Mouse (Mus musculus) hindbrain, embryonic 12.5 days (tissue): ENCODE data around the gene Lrrc61. TPM values are rescaled to one million over a fixed set of nuclear protein-coding genes. Genes with fewer than 3 reads are reported as not detected.

Experiments
- ATAC-seq: fragments of 200-750 bp; cut with Nextera tagmentation; 2 replicates; pipeline ENCODE4 v1.8.0; 2017; ENCODE audit warnings: moderate TSS enrichment; ENCODE audit not compliant: low FRiP score
- H3K27ac ChIP-seq: fragments of 300-500 bp; sonication (generic); 2 replicates; pipeline ENCODE4 v1.5.1; 2016; ENCODE audit warnings: mild to moderate bottlenecking
- H3K27me3 ChIP-seq: fragments of 300-500 bp; sonication (generic); 2 replicates; pipeline ENCODE4 v1.6.1; 2016; ENCODE audit warnings: mild to moderate bottlenecking
- H3K36me3 ChIP-seq: fragments of 300-500 bp; sonication (generic); 2 replicates; pipeline ENCODE4 v1.6.1; 2016; ENCODE audit warnings: mild to moderate bottlenecking
- H3K4me1 ChIP-seq: fragments of 300-500 bp; sonication (generic); 2 replicates; pipeline ENCODE4 v1.6.1; 2016
- H3K4me2 ChIP-seq: fragments of 300-500 bp; sonication (generic); replicated peaks from 2 replicates; pipeline ENCODE4 v1.6.1; 2016; ENCODE audit warnings: mild to moderate bottlenecking
- H3K4me3 ChIP-seq: fragments of 300-500 bp; sonication (generic); 2 replicates; pipeline ENCODE4 v1.5.1; 2016; ENCODE audit warnings: mild to moderate bottlenecking
- H3K9ac ChIP-seq: fragments of 300-500 bp; sonication (generic); 2 replicates; pipeline ENCODE4 v1.6.1; 2016; ENCODE audit warnings: mild to moderate bottlenecking, moderate library complexity
- H3K9me3 ChIP-seq: fragments of 300-500 bp; sonication (generic); replicated peaks from 2 replicates; pipeline ENCODE4 v1.6.1; 2016; ENCODE audit warnings: mild to moderate bottlenecking
- WGBS: fragments of 180-500 bp; shearing (Covaris S2); methylation state at CpG from one replicate; pipeline ENCODE4 v1.1.7; 2016; 5-methylcytosine and 5-hydroxymethylcytosine counted together
- polyA plus RNA-seq: library from polyadenylated mRNA; unstranded; fragments of >200 nt; fragmentation: Nextera tagmentation; extraction: Ambion mirVana; gene quantifications from 2 replicates; pipeline ENCODE4 v1.2.1, GENCODE M21; 2016

Gene Lrrc61
- polyA plus RNA-seq, 1 experiment from 2014 or later, result 19.7 TPM

DNA sequence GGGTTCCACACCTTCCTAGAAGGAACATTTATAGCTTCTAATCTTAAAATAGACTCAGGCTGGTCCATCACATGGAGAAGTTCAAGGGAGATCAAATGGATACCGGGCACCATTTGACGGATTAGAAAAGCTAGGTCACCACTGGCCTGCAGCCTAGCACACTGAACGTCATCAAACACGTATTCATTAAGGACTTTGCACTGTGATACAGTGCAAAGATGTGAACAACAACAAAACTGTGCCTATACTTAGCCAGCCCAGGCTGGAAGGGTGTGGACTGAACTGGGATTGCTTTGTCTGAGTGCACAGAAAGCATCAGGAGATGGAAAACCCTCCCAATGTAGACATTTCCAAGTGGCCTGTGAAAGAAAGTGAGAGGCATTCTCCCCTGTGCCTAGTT, 777 bp upstream of the Lrrc61 start:
- Histone ChIP-seq H3K4me3 (peak overlapping the region; percentile 46), H3K9ac (peak overlapping the region; percentile 74), H3K27me3 (no peaks in the 10 kb centered on the region), H3K9me3 (no peaks in the 10 kb centered on the region), H3K36me3 (peaks cover 14% of the 10 kb centered on the region), H3K4me2 (peak overlapping the region; percentile 78), H3K4me1 (peaks cover 17% of the 10 kb centered on the region), H3K27ac (peak overlapping the region; percentile 96)
- 77% methylated on average over 4 of the region's 4 CpGs for WGBS
- peak; percentile 23 for ATAC-seq

DNA sequence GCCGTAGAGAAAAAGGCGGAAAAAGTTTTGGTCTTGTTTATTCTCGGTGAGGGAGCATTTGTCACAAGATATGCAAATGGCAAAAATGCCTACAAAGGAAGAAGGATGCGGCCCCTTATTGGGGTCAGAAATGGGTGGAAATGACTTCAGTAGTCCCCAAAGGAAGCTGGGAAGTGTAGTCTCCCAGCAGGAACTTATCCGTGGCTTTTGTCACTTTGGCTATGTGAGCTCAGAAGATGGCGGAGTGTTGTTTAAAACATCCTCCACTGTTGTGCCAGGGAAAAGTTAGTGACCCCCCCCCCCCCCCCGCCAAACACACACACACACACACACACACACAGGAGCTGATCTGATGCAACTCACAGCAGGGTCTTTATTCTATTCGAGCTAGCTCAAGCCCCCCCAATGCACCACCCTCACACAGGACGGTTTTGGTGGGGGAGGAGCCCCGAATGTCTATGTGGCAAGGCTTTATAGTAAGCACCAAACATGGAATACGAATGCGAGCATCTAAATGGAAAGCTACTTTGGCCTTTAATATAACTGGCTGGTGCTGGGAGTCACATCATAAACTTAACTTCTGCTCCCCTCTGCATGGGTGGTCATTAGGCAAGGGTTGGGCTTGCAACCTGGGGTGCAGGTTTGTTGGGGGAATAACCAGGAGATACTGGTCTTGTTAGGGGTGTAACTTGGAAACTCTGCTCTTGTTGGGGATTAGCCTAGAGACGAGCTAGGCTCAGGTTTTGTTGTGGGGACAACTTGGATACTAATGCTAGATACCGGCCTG, 701 bp downstream of the Lrrc61 start:
- H3K4me2 ChIP-seq, result peak overlapping the region; percentile 78
- H3K9ac ChIP-seq, result peak overlapping the region; percentile 74
- ATAC-seq, result peak; percentile 91
- no peaks in the 10 kb centered on the region for H3K9me3 ChIP-seq
- H3K27ac ChIP-seq, result peak overlapping the region; percentile 96
- no peaks in the 10 kb centered on the region for H3K27me3 ChIP-seq
- 33% methylated on average over 13 of the region's 14 CpGs for WGBS
- H3K36me3 ChIP-seq, result peaks cover 22% of the 10 kb centered on the region
- peak overlapping the region; percentile 46 for H3K4me3 ChIP-seq
- peaks cover 17% of the 10 kb centered on the region for H3K4me1 ChIP-seq

DNA sequence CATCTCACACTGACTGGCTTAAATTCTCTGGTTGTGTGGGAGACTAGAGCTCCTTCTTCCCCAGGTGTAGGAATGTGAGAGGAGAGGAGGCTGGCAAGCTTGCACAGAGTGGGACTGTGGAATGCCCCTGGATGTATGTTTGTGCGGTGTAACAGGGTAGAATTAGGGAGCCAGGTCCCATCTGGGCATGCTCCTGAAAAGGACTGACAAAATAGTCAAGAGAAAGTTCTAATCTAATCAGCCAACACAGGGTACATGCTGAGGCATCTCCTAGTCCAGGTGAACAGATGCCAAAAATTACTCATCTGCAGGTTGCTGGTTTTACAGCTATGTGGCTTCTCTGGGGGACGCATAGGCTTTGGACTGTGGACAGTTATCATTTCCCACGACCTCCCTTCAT, 1.4 kb downstream of the Lrrc61 start:
- Histone ChIP-seq H3K4me3 (no peak overlapping the region), H3K9ac (no peak overlapping the region), H3K36me3 (peaks cover 25% of the 10 kb centered on the region), H3K27me3 (no peaks in the 10 kb centered on the region), H3K9me3 (no peaks in the 10 kb centered on the region), H3K4me2 (peak overlapping the region; percentile 78; the same call in 1 of the 2 replicates), H3K27ac (no peak overlapping the region), H3K4me1 (peaks cover 17% of the 10 kb centered on the region)
- ATAC-seq, result no peak
- WGBS, result 90% methylated on average over 3 of the region's 3 CpGs

DNA sequence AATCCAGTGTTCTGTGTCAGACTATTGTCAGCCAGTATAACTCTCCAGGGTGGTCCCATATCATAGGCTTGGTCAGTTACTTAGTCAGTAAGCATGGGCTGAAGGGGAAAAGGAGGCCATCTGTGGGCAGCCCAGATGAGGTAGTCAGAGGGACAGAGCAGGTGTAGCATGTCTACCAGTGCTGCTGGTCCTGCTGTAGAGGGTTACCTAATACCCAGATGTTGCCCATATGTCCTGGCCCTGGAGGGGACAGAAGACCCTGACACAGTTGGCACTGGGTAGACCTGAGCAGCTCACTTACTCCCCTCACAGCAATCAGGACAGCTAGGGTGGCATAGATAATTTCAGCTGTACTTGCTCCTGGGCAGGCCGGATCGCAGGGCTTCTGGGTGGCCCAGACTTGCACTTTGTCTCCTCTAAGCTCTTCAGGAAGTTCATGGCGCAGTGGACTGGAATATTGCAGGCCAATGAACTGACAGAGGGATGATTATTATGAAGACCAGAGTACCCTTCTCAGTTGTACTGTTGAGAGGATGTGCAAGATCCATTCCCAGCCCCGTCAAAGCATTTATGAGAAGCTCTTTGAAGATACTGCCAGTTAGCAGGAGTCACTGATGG, 11.2 kb downstream of the Lrrc61 start:
- no peak overlapping the region for H3K9ac ChIP-seq
- H3K36me3 ChIP-seq, result peaks cover 36% of the 10 kb centered on the region
- H3K27me3 ChIP-seq, result no peaks in the 10 kb centered on the region
- no peak overlapping the region for H3K4me2 ChIP-seq
- H3K4me3 ChIP-seq, result no peak overlapping the region
- H3K4me1 ChIP-seq, result 0 out of 2 replicates have a peak, but pooled peaks cover 5% of the 10 kb centered on the region
- H3K27ac ChIP-seq, result no peak overlapping the region
- ATAC-seq, result 0 out of 2 replicates have a peak, but pooled peaks have one; percentile 52
- no peaks in the 10 kb centered on the region for H3K9me3 ChIP-seq
- WGBS, result 89% methylated on average over 4 of the region's 4 CpGs

DNA sequence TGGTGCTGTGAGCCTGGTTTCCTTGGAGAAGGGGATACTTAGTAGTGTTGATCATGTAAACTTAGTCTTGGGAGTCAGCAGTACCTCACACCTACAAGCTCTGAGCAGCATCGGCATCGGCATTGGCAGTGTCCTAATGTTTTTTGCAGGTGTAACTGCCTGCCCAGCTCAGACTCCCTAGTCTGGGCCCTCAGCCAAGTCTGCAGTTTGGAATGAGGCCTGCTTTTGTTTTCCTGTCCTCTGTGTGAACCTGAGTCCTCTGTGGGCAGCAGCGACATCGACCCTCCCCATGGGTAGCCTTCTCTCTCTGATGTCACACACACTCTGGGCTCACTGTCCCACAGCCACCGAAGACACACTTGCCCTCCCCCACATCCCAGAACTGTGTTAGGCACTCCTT, 11.7 kb downstream of the Lrrc61 start:
- Histone ChIP-seq H3K4me1 (0 out of 2 replicates have a peak, but pooled peaks cover 5% of the 10 kb centered on the region), H3K4me2 (no peak overlapping the region), H3K27ac (no peak overlapping the region), H3K4me3 (no peak overlapping the region), H3K36me3 (peaks cover 32% of the 10 kb centered on the region), H3K9ac (no peak overlapping the region), H3K27me3 (no peaks in the 10 kb centered on the region), H3K9me3 (no peaks in the 10 kb centered on the region)
- ATAC-seq, result no peak
- 60% methylated on average over 5 of the region's 5 CpGs for WGBS

DNA sequence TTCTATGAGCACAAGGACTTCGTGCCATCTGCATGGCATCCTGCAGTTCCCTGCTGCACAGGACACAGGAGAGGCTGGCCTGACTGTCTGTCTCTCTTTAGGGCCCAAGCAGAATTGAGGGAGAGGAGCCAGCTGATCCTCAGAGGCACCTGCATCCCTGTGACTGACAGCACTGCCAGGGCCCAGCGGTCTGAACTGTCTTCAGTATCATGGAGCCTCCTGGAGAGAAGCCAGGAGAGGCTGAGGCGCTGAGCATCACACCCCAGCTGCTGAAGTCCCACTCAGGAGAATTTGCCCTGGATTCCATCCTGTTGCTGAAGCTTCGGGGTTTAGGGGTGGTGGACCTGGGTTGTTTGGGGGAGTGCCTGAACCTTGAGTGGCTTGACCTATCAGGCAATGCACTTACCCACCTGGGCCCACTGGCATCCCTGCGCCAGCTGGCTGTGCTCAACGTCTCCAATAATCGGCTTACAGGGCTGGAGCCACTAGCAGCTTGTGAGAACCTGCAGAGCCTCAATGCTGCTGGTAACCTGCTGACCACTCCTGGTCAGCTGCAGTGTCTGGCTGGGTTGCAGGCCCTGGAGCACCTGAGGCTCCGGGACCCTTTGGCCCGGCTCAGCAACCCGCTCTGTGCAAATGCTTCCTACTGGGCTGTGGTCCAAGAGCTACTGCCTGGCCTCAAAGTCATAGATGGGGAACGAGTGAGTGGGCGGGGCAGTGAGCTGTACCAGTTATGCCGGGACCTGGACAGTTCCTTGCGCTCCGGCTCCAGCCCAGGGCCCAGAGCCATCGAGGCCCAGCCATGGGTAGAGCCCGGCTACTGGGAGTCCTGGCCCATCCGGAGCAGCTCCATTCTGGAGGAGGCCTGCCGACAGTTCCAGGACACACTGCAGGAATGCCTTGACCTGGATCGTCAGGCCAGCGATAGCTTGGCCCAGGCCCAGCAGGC, 13.7 kb downstream of the Lrrc61 start:
- no peak for ATAC-seq
- Histone ChIP-seq H3K9ac (no peak overlapping the region), H3K4me3 (no peak overlapping the region)

DNA sequence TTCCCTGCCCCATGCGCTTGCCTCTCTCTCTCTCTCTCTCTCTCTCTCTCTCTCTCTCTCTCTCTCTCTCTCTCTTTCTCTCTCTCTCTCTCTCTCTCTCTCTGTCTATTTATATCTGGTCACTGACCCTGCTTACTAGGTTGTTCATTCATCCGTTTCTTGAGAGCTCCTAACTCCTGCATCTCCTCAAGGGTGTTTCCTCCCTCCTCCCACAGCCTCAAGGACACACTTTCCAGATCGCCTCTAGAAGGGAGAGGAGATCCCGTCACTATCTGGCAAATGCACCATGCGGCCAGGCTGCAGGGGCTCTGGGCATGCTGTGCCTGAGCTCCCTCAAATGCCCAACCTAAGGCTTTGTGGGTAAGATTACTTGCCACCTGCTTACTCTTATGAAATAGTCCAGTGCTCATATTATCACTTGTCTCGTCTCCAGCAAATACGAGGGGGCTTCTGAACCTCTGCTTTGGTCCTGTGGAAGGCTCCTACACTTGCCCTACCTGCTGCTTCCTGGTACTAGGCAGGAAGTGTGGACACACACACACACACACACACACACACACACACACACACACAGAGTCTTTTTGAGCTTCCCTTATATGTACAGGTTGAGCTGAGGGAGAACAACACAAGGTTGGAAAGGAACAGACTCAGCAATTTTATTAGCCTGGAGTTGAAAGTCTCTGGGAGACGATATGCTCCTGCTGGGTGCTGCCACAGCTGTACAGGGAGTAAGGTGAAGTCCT, 14.6 kb downstream of the Lrrc61 start:
- no peak overlapping the region for H3K4me3 ChIP-seq
- H3K9ac ChIP-seq, result no peak overlapping the region
- no peak for ATAC-seq
- no peaks in the 10 kb centered on the region for H3K9me3 ChIP-seq
- WGBS, result 86% methylated on average over 7 of the region's 8 CpGs
- no peaks in the 10 kb centered on the region for H3K27me3 ChIP-seq
- 0 out of 2 replicates have a peak, but pooled peaks cover 5% of the 10 kb centered on the region for H3K4me1 ChIP-seq
- H3K27ac ChIP-seq, result no peak overlapping the region
- no peak overlapping the region for H3K4me2 ChIP-seq
- peaks cover 19% of the 10 kb centered on the region for H3K36me3 ChIP-seq

More for the DNA sequence above, 13.7 kb downstream of the Lrrc61 start:
- H3K27me3 ChIP-seq, result no peaks in the 10 kb centered on the region
- H3K9me3 ChIP-seq, result no peaks in the 10 kb centered on the region
- H3K4me2 ChIP-seq, result no peak overlapping the region
- WGBS, result 86% methylated on average over 21 of the region's 21 CpGs
- no peak overlapping the region for H3K27ac ChIP-seq
- peaks cover 23% of the 10 kb centered on the region for H3K36me3 ChIP-seq
- 0 out of 2 replicates have a peak, but pooled peaks cover 5% of the 10 kb centered on the region for H3K4me1 ChIP-seq

DNA sequence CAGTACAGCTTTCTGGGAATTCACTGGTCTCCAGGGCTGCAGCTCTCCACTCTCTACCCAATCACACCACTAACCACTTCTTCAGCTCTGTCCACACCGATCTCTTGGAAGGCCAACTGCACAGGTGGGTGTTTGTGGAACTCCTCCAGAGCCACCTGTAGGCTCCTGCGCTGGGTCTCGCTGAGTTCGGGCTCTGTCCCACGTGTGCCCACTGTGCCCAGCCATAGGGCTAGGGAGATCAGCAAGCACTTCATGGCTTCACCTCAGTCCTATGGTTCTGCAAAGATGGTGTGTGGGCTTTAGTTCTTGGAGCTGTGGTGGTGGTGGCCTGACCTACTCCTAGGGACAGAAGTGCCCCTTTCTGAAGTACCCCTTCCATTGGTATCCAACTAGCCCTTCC, 17.4 kb downstream of the Lrrc61 start:
- Histone ChIP-seq H3K36me3 (peaks cover 10% of the 10 kb centered on the region), H3K9ac (no peak overlapping the region), H3K4me2 (no peak overlapping the region), H3K9me3 (no peaks in the 10 kb centered on the region), H3K4me1 (no peaks in the 10 kb centered on the region), H3K27me3 (no peaks in the 10 kb centered on the region), H3K27ac (no peak overlapping the region), H3K4me3 (no peak overlapping the region)
- 95% methylated on average over 5 of the region's 5 CpGs for WGBS
- no peak for ATAC-seq

DNA sequence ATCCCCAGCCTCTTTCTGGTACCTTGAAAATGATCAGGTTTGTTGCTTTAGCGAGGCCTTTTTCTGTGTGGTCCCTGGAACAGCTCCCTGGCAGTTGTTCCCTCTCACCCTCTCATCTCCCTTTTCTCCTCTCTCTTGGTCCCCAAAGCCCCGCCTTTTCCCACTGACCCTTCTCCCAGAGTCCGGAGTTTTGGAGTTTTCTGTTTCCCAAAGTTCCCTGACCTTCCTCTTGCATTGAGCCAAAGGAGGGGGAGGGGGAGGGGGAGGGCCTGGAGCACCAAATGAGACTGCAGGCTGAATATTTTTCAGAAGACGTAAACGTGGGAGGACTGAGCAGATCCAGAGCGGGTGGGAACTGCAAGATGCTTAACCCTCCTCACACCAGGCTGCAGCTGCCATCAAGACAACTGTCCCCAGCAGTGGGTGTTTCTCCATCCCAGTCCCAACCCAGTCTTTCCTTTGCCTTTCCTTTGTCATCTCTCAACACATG, 18.0 kb downstream of the Lrrc61 start, which contains the start of gene Rarres2:
TSS of gene Rarres2 (minus strand) at position 218 of the 490 bp plus-strand sequence.
- no peak for ATAC-seq

DNA sequence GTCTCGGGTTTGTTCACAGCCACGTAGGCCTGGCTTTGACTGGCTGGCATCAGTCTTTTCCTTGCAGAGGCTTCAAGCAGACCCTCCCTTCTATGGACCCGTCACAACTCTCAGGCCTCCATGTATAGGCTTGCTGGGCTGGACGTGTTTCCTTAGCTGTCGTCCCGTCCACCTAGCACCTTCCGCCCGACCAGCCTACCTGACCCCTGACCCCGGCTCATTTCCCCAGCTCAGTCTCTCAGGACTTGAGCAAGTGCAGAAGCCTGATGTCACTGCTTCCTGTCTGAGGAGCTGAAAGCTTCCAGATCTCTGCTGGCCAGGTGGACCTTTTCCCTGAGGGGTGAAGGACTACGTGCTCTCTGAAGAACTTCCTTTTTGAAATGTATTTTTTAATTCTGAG, 18.7 kb downstream of the Lrrc61 start:
- no peaks in the 10 kb centered on the region for H3K9me3 ChIP-seq
- no peak overlapping the region for H3K9ac ChIP-seq
- no peaks in the 10 kb centered on the region for H3K4me1 ChIP-seq
- H3K4me3 ChIP-seq, result no peak overlapping the region
- H3K27me3 ChIP-seq, result no peaks in the 10 kb centered on the region
- H3K36me3 ChIP-seq, result peaks cover 10% of the 10 kb centered on the region
- WGBS, result 63% methylated on average over 10 of the region's 10 CpGs
- H3K4me2 ChIP-seq, result no peak overlapping the region
- H3K27ac ChIP-seq, result no peak overlapping the region
- ATAC-seq, result no peak

More for the DNA sequence above, 18.0 kb downstream of the Lrrc61 start, which contains the start of gene Rarres2:
- Histone ChIP-seq H3K9ac (no peak within 1 kb of the TSS), H3K4me3 (no peak within 1 kb of the TSS), H3K9me3 (no peaks in the 10 kb centered on the region), H3K36me3 (peaks cover 10% of the 10 kb centered on the region), H3K4me1 (no peaks in the 10 kb centered on the region), H3K27ac (no peak within 1 kb of the TSS), H3K4me2 (no peak within 1 kb of the TSS), H3K27me3 (no peaks in the 10 kb centered on the region)
- 25% methylated on average over 6 of the region's 6 CpGs for WGBS

DNA sequence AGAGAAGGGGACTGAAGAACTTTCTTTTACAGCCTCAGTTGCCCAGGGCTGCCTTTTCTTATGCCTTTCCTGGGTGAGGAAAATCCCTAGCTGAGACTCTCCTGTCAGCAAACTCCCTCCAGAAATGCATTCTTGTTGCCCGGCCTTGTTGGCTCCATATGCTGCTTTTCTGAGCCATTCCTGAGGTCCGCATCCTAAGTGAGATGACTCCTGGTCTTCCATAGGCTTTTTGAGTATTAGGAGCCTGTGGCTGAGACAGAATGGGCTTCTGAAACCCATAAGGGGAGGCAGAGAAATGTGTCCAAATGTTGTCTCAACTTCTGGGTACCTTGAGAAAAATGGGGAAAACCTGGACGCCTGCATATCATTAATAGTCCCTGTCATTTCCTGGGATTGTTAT, 19.4 kb downstream of the Lrrc61 start:
- peaks cover 10% of the 10 kb centered on the region for H3K36me3 ChIP-seq
- no peaks in the 10 kb centered on the region for H3K4me1 ChIP-seq
- WGBS, result 81% methylated on average over 3 of the region's 3 CpGs
- H3K9ac ChIP-seq, result no peak overlapping the region
- H3K4me2 ChIP-seq, result no peak overlapping the region
- H3K27ac ChIP-seq, result no peak overlapping the region
- no peaks in the 10 kb centered on the region for H3K9me3 ChIP-seq
- no peak for ATAC-seq
- H3K27me3 ChIP-seq, result no peaks in the 10 kb centered on the region
- H3K4me3 ChIP-seq, result no peak overlapping the region
